ENCODE assay signal across 22 mouse cellular contexts in genomic region chr7:144774283-144774682, GRCm38 (mm10). TPM values are rescaled to one million over a fixed set of nuclear protein-coding genes. Genes with fewer than 3 reads are reported as not detected.
DNase-seq lines count a peak whose midpoint lies in the region; ATAC-seq lines count a peak whose summit lies in the region.
"Had no signal": no experiment of that assay in that cellular context is flagged by ENCODE, and none has a peak within 500 bp of the region (broad histone marks: within the 10 kb centered on the region; RNA-seq: fewer than 3 reads in every experiment).

No protein-coding gene starts in this region.

- peaks cover 73% of the 10 kb centered on the region for H3K27me3 ChIP-seq in heart, embryonic 10.5 days (ENCODE audit: insufficient read depth, poor library complexity, severe bottlenecking)
- peaks cover 73% of the 10 kb centered on the region for H3K27me3 ChIP-seq in embryonic facial prominence, embryonic 10.5 days (replicated peaks; ENCODE audit: low read depth, poor library complexity, severe bottlenecking)
- H3K27me3 ChIP-seq: intestine, embryonic 15.5 days had no signal

- H3K27ac ChIP-seq in heart, embryonic 10.5 days, result 0 out of 2 replicates have a peak overlapping the region, but pooled peaks have one; percentile 9
- peak overlapping the region; percentile 61; the same call in 1 of the 2 replicates for H3K27ac ChIP-seq in embryonic facial prominence, embryonic 10.5 days (replicated peaks)
- H3K27ac ChIP-seq: embryonic facial prominence, embryonic 13.5 days; heart, embryonic 13.5 days; hindbrain, embryonic 13.5 days; intestine, embryonic 15.5 days had no signal

- H3K4me1 ChIP-seq in heart, embryonic 10.5 days, result peaks cover 36% of the 10 kb centered on the region
- H3K4me1 ChIP-seq in embryonic facial prominence, embryonic 10.5 days, result peaks cover 42% of the 10 kb centered on the region

- no peak for ATAC-seq in erythroblast, adult 5-6 weeks (replicated peaks; ENCODE audit: low FRiP score, poor library complexity, severe bottlenecking)
- ATAC-seq: activated CD4-positive, CD25-positive, alpha-beta regulatory T cell, adult 4 months; forebrain, embryonic 14.5 days; hindbrain, embryonic 16.5 days; intestine, embryonic 15.5 days had no signal

- H3K4me3 ChIP-seq in heart, embryonic 10.5 days, result no peak overlapping the region
- H3K4me3 ChIP-seq in embryonic facial prominence, embryonic 10.5 days, result no peak overlapping the region
- H3K4me3 ChIP-seq: embryonic facial prominence, embryonic 13.5 days; heart, embryonic 13.5 days; hindbrain, embryonic 13.5 days; intestine, embryonic 15.5 days had no signal

- no peaks in the 10 kb centered on the region for H3K36me3 ChIP-seq in heart, embryonic 10.5 days
- H3K36me3 ChIP-seq in embryonic facial prominence, embryonic 10.5 days (replicated peaks), result no peaks in the 10 kb centered on the region
- H3K36me3 ChIP-seq: embryonic facial prominence, embryonic 13.5 days; heart, embryonic 13.5 days; hindbrain, embryonic 13.5 days; intestine, embryonic 15.5 days had no signal

- WGBS in heart, embryonic 10.5 days, result 68% methylated on average over 2 of the region's 2 CpGs
- 84% methylated on average over 2 of the region's 2 CpGs for WGBS in embryonic facial prominence, embryonic 10.5 days

- H3K9me3 ChIP-seq in heart, embryonic 10.5 days, result no peaks in the 10 kb centered on the region
- no peaks in the 10 kb centered on the region for H3K9me3 ChIP-seq in embryonic facial prominence, embryonic 10.5 days
- H3K9me3 ChIP-seq: embryonic facial prominence, embryonic 13.5 days; heart, embryonic 13.5 days; hindbrain, embryonic 13.5 days; intestine, embryonic 15.5 days had no signal

- DNase-seq in heart, embryonic 10.5 days (ENCODE audit: low spot score), result no peak
- no peak for DNase-seq in heart, adult 8-10 months (ENCODE audit: low spot score)
- peak; percentile 76 for DNase-seq in 3134 (ENCODE audit: extremely low read depth, insufficient read length, low spot score)
- DNase-seq in embryonic facial prominence, embryonic 10.5 days (ENCODE audit: low spot score), result no peak
- DNase-seq in ovary, postnatal 14 days (ENCODE audit: low spot score), result no peak
- DNase-seq: adrenal gland, adult 8-10 months; adrenal gland, postnatal 25 days; cerebellum, adult 18-20 months; cerebellum, adult 9-10 months; cerebellum, postnatal 14 days; gastrocnemius, postnatal 25 days; heart, postnatal 14 days; heart, postnatal 4 days; kidney, adult 11 months had no signal

RNA-seq across cellular contexts. Expression of gene Ano1, which starts 22.5 kb away (rescaled TPM):
- 18.1 and 18.3 TPM in 2 replicates for polyA plus RNA-seq in heart, embryonic 10.5 days (2016; fragmentation: Nextera tagmentation; extraction: Ambion mirVana)
- total RNA-seq in heart, adult 8-10 months (2022), result 10 to 100 TPM in 3 of 4 experiments, 1 to 10 TPM in 1; 7.5 to 12.1 (median 11.7) TPM
- 8.7 and 11.3 TPM in 2 replicates for polyA plus RNA-seq in embryonic facial prominence, embryonic 10.5 days (2016; fragmentation: Nextera tagmentation; extraction: Ambion mirVana)
- not detected in 2 replicates for total RNA-seq in erythroblast, adult 5-6 weeks (2015; ENCODE audit: low replicate concordance)
- not detected in 2 replicates for total RNA-seq in erythroblast, adult 5-6 weeks (2017; ENCODE audit: low replicate concordance)

Comparison
In these comparisons a context has a peak if more than half of its experiments do, and no peak if none do; other contexts are left out.
1. RNA of gene Ano1, which starts 22.5 kb away (total RNA-seq): 7.5 to 12.1 TPM in heart, adult 8-10 months; not detected in erythroblast, adult 5-6 weeks; every median in the first group is over 4 times any median in the second.